Mouse (Mus musculus) heart, embryonic 12.5 days (tissue): ENCODE measurements at regions not wholly inside any gene's neighbourhood (a gene's known extent, or its start where the extent isn't known, plus 50 kb on each side); places are given as distances from the start of the nearest gene placed in this dataset.

Experiments
- ATAC-seq: fragments of 200-750 bp; cut with Nextera tagmentation; 2 replicates; pipeline ENCODE4 v1.8.0; 2017; ENCODE audit warnings: moderate TSS enrichment, moderate library complexity; ENCODE audit not compliant: insufficient number of reproducible peaks, low FRiP score
- H3K27ac ChIP-seq: fragments of 300-500 bp; sonication (generic); 2 replicates; pipeline ENCODE4 v1.5.1; 2016; ENCODE audit warnings: mild to moderate bottlenecking, moderate library complexity; ENCODE audit not compliant: poor library complexity, severe bottlenecking
- H3K27me3 ChIP-seq: fragments of 300-500 bp; sonication (generic); replicated peaks from 2 replicates; pipeline ENCODE4 v1.6.1; 2016; ENCODE audit warnings: mild to moderate bottlenecking, moderate library complexity
- H3K36me3 ChIP-seq: fragments of 300-500 bp; sonication (generic); 2 replicates; pipeline ENCODE4 v1.6.1; 2016; ENCODE audit warnings: mild to moderate bottlenecking, moderate library complexity
- H3K4me1 ChIP-seq: fragments of 300-500 bp; sonication (generic); replicated peaks from 2 replicates; pipeline ENCODE4 v1.6.1; 2016; ENCODE audit warnings: mild to moderate bottlenecking
- H3K4me2 ChIP-seq: fragments of 300-500 bp; sonication (generic); 2 replicates; pipeline ENCODE4 v1.6.1; 2016; ENCODE audit warnings: mild to moderate bottlenecking, moderate library complexity
- H3K4me3 ChIP-seq: fragments of 300-500 bp; sonication (generic); 2 replicates; pipeline ENCODE4 v1.5.1; 2016; ENCODE audit warnings: mild to moderate bottlenecking
- H3K9ac ChIP-seq: fragments of 300-500 bp; sonication (generic); 2 replicates; pipeline ENCODE4 v1.6.1; 2016; ENCODE audit warnings: mild to moderate bottlenecking, moderate library complexity
- H3K9me3 ChIP-seq: fragments of 300-500 bp; sonication (generic); replicated peaks from 2 replicates; pipeline ENCODE4 v1.6.1; 2016; ENCODE audit warnings: mild to moderate bottlenecking, moderate library complexity
- WGBS: fragments of 180-500 bp; shearing (Covaris S2); methylation state at CpG from one replicate; pipeline ENCODE4 v1.1.7; 2016; 5-methylcytosine and 5-hydroxymethylcytosine counted together

- no peaks in the 10 kb centered on the region for H3K9me3 ChIP-seq
- no peaks in the 10 kb centered on the region for H3K4me1 ChIP-seq
- H3K27me3 ChIP-seq, result no peaks in the 10 kb centered on the region
- no peak overlapping the region for H3K4me2 ChIP-seq
- no peaks in the 10 kb centered on the region for H3K36me3 ChIP-seq
- WGBS, result 73% methylated on average over 3 of the region's 3 CpGs
- no peak overlapping the region for H3K27ac ChIP-seq
- ATAC-seq, result no peak
- no peak overlapping the region for H3K4me3 ChIP-seq
- no peak overlapping the region for H3K9ac ChIP-seq
Measured at GRCm38 (mm10) chr16:51675101-51675500, 355.9 kb upstream of the Cblb start.

DNA sequence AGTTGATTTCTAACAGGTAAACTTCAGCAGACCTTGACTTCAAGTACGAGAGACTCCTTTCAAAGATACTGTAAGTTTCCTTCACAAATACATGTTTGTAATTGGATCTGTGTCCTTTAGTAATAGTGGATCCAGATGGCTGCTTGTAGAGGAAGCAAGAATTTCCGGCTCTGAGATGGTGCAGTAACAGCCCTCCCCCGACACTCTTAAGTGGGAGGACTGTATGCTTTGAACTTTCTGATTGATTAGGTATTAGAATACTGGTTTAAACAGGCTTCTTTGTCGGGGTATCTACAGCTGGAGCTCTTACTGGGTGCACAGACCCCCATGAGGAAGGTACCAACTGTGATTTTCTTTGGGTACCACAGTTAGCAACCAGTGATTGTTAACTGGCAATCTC is 355.0 kb upstream of the Cblb start:
- no peaks in the 10 kb centered on the region for H3K27me3 ChIP-seq
- H3K4me2 ChIP-seq, result no peak overlapping the region
- no peaks in the 10 kb centered on the region for H3K9me3 ChIP-seq
- 38% methylated on average over 4 of the region's 4 CpGs for WGBS
- H3K27ac ChIP-seq, result no peak overlapping the region
- H3K4me3 ChIP-seq, result no peak overlapping the region
- ATAC-seq, result no peak
- H3K9ac ChIP-seq, result no peak overlapping the region
- H3K4me1 ChIP-seq, result no peaks in the 10 kb centered on the region
- H3K36me3 ChIP-seq, result no peaks in the 10 kb centered on the region

DNA sequence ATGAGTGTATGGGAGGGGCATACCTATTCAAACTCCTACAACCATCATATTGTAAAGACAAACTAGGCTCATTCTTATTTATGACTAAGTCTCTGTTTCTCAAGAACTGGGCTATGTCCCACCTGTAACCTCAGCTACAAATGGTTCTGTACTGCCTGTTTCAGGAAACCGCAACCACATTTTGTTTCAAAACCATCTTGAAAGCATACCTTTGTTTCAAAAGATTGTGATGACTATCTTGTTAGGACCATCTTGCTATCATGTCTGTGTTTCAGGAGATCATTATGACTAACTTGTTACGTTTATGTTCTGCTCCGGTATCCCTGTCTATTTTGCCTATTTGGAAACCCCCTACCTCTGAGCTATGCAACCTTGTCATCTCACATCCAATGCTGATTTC is 340.2 kb upstream of the Cblb start:
- H3K4me3 ChIP-seq, result no peak overlapping the region
- H3K36me3 ChIP-seq, result no peaks in the 10 kb centered on the region
- H3K9ac ChIP-seq, result no peak overlapping the region
- no peak overlapping the region for H3K27ac ChIP-seq
- ATAC-seq, result no peak
- no peaks in the 10 kb centered on the region for H3K27me3 ChIP-seq
- H3K4me1 ChIP-seq, result no peaks in the 10 kb centered on the region
- H3K9me3 ChIP-seq, result peaks cover 6% of the 10 kb centered on the region
- H3K4me2 ChIP-seq, result no peak overlapping the region
- 88% methylated on average over 3 of the region's 3 CpGs for WGBS

- Histone ChIP-seq H3K4me2 (no peak overlapping the region), H3K4me1 (no peaks in the 10 kb centered on the region), H3K27ac (no peak overlapping the region), H3K27me3 (no peaks in the 10 kb centered on the region), H3K36me3 (no peaks in the 10 kb centered on the region), H3K4me3 (no peak overlapping the region), H3K9me3 (no peaks in the 10 kb centered on the region), H3K9ac (no peak overlapping the region)
- no peak for ATAC-seq
- WGBS, result 61% methylated on average over 2 of the region's 2 CpGs
Measured at GRCm38 (mm10) chr16:51705026-51705425, 326.0 kb upstream of the Cblb start.

DNA sequence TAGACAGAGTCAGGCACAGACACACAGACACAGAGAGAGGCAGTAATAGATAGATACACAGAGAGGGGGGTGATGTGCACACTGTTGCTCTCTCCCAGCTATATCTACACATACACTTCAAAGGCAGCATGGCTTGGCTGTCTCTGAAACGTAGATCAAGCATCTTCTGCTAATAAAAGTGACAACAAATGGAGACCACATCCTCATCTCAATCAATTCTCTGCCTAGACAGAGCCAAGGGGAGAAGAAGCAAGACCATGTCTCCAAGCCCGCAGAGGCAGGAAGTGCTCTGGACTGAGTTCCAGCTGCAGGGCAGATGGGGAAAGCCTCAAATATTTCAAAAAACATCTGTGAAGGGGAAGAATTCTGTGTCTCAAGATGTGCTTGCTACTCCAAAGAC is 312.3 kb upstream of the Cblb start:
- Histone ChIP-seq H3K4me3 (no peak overlapping the region), H3K36me3 (no peaks in the 10 kb centered on the region), H3K4me2 (no peak overlapping the region), H3K4me1 (no peaks in the 10 kb centered on the region), H3K27ac (no peak overlapping the region), H3K27me3 (no peaks in the 10 kb centered on the region), H3K9ac (no peak overlapping the region), H3K9me3 (no peaks in the 10 kb centered on the region)
- ATAC-seq, result no peak
- 78% methylated on average over 2 of the region's 2 CpGs for WGBS

- Histone ChIP-seq H3K27me3 (no peaks in the 10 kb centered on the region), H3K4me2 (no peak overlapping the region), H3K9me3 (no peaks in the 10 kb centered on the region), H3K9ac (no peak overlapping the region), H3K4me3 (no peak overlapping the region), H3K27ac (no peak overlapping the region), H3K4me1 (no peaks in the 10 kb centered on the region), H3K36me3 (no peaks in the 10 kb centered on the region)
- 83% methylated on average over 2 of the region's 2 CpGs for WGBS
- ATAC-seq, result no peak
Measured at GRCm38 (mm10) chr16:51719637-51720036, 311.4 kb upstream of the Cblb start.

GRCm38 (mm10) chr16:51722682-51723081 is 308.3 kb upstream of the Cblb start:
- 57% methylated on average over 4 of the region's 4 CpGs for WGBS
- ATAC-seq, result no peak

DNA sequence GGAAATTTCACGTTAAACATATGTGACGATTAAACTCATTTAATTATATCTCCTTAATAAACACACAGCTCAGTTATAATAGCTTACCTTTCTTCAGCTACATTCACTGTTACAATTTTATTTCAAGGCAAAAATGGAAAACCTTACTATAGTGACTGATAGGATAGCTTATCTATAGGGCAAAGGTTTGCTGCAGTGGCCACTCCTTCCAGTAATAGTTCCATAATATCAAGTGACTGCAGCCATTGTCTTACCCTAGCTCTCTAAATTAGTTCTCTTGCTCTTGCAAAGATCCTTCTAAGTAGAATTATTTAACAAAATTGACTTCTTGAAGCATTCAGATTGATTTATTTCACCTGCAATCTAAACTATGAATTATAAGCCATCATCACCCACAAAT is 289.1 kb upstream of the Cblb start:
- ATAC-seq, result no peak
- H3K9ac ChIP-seq, result no peak overlapping the region
- no peak overlapping the region for H3K27ac ChIP-seq
- 93% methylated on average over 2 of the region's 2 CpGs for WGBS
- no peaks in the 10 kb centered on the region for H3K9me3 ChIP-seq
- H3K4me3 ChIP-seq, result no peak overlapping the region
- H3K4me2 ChIP-seq, result no peak overlapping the region
- H3K36me3 ChIP-seq, result no peaks in the 10 kb centered on the region
- H3K4me1 ChIP-seq, result no peaks in the 10 kb centered on the region
- no peaks in the 10 kb centered on the region for H3K27me3 ChIP-seq

More at GRCm38 (mm10) chr16:51722682-51723081, 308.3 kb upstream of the Cblb start:
- H3K4me1 ChIP-seq, result no peaks in the 10 kb centered on the region
- H3K27me3 ChIP-seq, result no peaks in the 10 kb centered on the region
- H3K9ac ChIP-seq, result no peak overlapping the region
- H3K4me2 ChIP-seq, result no peak overlapping the region
- no peak overlapping the region for H3K27ac ChIP-seq
- H3K9me3 ChIP-seq, result no peaks in the 10 kb centered on the region
- no peaks in the 10 kb centered on the region for H3K36me3 ChIP-seq
- no peak overlapping the region for H3K4me3 ChIP-seq

DNA sequence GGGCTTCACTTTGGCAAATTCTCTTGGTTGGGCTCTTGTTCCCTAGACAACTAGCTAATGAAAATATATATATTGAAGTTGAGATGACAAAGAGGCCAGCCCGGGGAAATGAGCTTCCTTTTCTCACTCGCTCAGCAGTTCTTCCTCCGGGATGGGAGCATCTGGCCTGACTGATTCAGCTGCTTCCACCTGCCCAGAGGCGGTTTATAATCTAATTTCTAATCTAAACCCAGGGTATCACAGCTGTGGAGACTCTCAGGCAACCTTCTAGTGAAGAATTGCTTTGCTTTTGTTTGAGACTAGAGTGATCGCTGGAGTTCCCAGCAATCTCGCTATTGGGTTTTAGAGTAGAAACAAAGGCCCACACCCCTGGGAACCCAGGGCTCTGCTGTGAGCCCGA is 279.1 kb upstream of the Cblb start:
- H3K4me1 ChIP-seq, result no peaks in the 10 kb centered on the region
- no peaks in the 10 kb centered on the region for H3K36me3 ChIP-seq
- H3K4me3 ChIP-seq, result no peak overlapping the region
- H3K27ac ChIP-seq, result no peak overlapping the region
- ATAC-seq, result no peak
- WGBS, result 74% methylated on average over 7 of the region's 7 CpGs
- no peaks in the 10 kb centered on the region for H3K9me3 ChIP-seq
- H3K9ac ChIP-seq, result no peak overlapping the region
- no peak overlapping the region for H3K4me2 ChIP-seq
- no peaks in the 10 kb centered on the region for H3K27me3 ChIP-seq

- WGBS, result 48% methylated on average over 9 of the region's 9 CpGs
- no peak overlapping the region for H3K9ac ChIP-seq
- H3K27ac ChIP-seq, result no peak overlapping the region
- no peak overlapping the region for H3K4me2 ChIP-seq
- no peak for ATAC-seq
- no peaks in the 10 kb centered on the region for H3K36me3 ChIP-seq
- no peaks in the 10 kb centered on the region for H3K27me3 ChIP-seq
- no peaks in the 10 kb centered on the region for H3K4me1 ChIP-seq
- no peaks in the 10 kb centered on the region for H3K9me3 ChIP-seq
- no peak overlapping the region for H3K4me3 ChIP-seq
Measured at GRCm38 (mm10) chr16:51758361-51759227, 272.4 kb upstream of the Cblb start.

GRCm38 (mm10) chr16:51759228-51759647 is 271.8 kb upstream of the Cblb start:
- no peak for ATAC-seq
- H3K4me3 ChIP-seq, result no peak overlapping the region
- no peaks in the 10 kb centered on the region for H3K27me3 ChIP-seq
- H3K4me1 ChIP-seq, result no peaks in the 10 kb centered on the region
- no peak overlapping the region for H3K9ac ChIP-seq
- no peak overlapping the region for H3K4me2 ChIP-seq
- no peak overlapping the region for H3K27ac ChIP-seq
- H3K36me3 ChIP-seq, result no peaks in the 10 kb centered on the region
- 39% methylated on average over 4 of the region's 4 CpGs for WGBS
- H3K9me3 ChIP-seq, result no peaks in the 10 kb centered on the region

DNA sequence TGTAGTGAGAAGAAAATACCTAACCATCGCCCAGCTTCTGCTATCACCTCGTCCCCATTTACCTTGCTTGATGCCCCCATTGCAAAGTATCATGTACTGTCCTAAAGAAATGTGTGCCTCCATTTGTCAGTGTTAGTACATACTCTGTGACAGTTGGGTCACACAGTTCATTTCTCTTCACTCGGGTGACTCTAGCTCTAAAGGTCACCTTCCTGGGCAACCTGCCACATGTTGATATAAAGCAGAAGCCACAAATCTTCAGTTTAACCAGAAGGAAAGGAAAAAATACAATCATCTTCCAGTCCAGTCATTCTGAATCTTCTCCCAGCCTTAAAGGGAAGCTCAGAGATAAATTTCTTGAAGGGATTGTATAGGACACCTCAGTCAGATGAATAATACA is 263.5 kb upstream of the Cblb start:
- H3K36me3 ChIP-seq, result no peaks in the 10 kb centered on the region
- no peak overlapping the region for H3K4me3 ChIP-seq
- H3K27me3 ChIP-seq, result no peaks in the 10 kb centered on the region
- WGBS, result 66% methylated on average over 3 of the region's 3 CpGs
- no peak overlapping the region for H3K9ac ChIP-seq
- no peak overlapping the region for H3K4me2 ChIP-seq
- H3K4me1 ChIP-seq, result no peaks in the 10 kb centered on the region
- H3K9me3 ChIP-seq, result no peaks in the 10 kb centered on the region
- H3K27ac ChIP-seq, result no peak overlapping the region
- ATAC-seq, result no peak
